Mouse (Mus musculus): Measurements from ENCODE around the gene Nfatc4. TPM values are rescaled to one million over a fixed set of nuclear protein-coding genes. Genes with fewer than 3 reads are reported as not detected.
A peak's percentile ranks its signal among the peaks of the same experiment; 100 is the strongest.

Gene Nfatc4
- polyA plus RNA-seq, 1 experiment from 2014 or later: 25.7 TPM

GRCm38 (mm10) chr14:55840853-55841366 is 18.0 kb downstream of the Nfatc4 start:
- Histone ChIP-seq H3K27ac (no peak overlapping the region), H3K27me3 (replicated peaks) (no peaks in the 10 kb centered on the region), H3K36me3 (no peaks in the 10 kb centered on the region), H3K9me3 (no peaks in the 10 kb centered on the region), H3K4me1 (replicated peaks) (no peaks in the 10 kb centered on the region), H3K4me3 (replicated peaks) (no peak overlapping the region), H3K4me2 (replicated peaks) (no peak overlapping the region), H3K9ac (no peak overlapping the region)
- no peak for ATAC-seq
- WGBS: 58% methylated on average over 4 of the region's 4 CpGs

GRCm38 (mm10) chr14:55842794-55843193 is 19.9 kb downstream of the Nfatc4 start:
- WGBS: 79% methylated on average over 4 of the region's 4 CpGs
- no peak overlapping the region for H3K4me3 ChIP-seq (replicated peaks)

DNA sequence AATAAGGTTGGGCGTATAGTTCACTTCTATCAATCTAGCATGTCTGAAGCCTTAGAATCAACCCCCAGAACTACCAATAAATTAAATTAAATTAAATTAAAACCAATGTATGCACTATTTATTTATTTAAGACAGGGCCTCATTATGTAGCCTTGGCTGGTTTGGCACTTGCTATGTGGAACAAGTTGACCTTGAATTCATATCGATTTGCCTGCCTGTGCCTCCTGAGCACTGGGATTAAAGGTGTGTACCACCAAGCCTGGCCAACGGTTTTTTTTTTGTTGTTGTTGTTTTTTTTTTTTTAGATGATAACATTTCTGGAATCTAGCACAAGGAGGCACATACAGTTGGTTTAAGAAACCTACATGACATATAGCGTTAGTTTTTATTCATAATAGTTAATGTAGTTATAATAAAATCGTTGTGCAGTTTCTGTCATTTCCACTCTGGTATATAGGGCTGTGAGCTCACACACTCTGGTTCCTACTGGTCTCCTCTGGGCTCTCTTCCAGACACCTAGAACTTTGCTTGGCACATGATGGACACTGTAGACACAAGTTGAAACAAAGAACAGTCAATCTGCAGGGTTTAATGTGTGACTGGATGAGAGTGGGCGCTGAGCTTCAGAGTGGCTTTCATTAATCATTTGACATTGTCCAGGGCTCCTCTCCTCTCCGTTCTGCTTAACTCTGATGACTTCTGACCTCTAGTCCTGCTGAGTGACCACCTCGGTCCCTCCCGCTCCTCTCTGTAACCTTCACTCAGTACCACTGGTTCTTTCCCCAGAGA is 22.8 kb downstream of the Nfatc4 start:
- no peak overlapping the region for H3K27ac ChIP-seq
- no peak overlapping the region for H3K4me3 ChIP-seq (replicated peaks)
- ATAC-seq: no peak

More at GRCm38 (mm10) chr14:55842794-55843193, 19.9 kb downstream of the Nfatc4 start:
- Histone ChIP-seq H3K9ac (no peak overlapping the region), H3K4me2 (replicated peaks) (no peak overlapping the region), H3K4me1 (replicated peaks) (no peaks in the 10 kb centered on the region), H3K27ac (no peak overlapping the region), H3K9me3 (no peaks in the 10 kb centered on the region), H3K36me3 (no peaks in the 10 kb centered on the region), H3K27me3 (replicated peaks) (no peaks in the 10 kb centered on the region)
- ATAC-seq: no peak

GRCm38 (mm10) chr14:55850885-55851284 is 27.9 kb downstream of the Nfatc4 start:
- ATAC-seq: no peak
- Histone ChIP-seq H3K36me3 (no peaks in the 10 kb centered on the region), H3K27me3 (replicated peaks) (no peaks in the 10 kb centered on the region), H3K4me2 (replicated peaks) (no peak overlapping the region), H3K27ac (no peak overlapping the region), H3K4me1 (replicated peaks) (peaks cover 27% of the 10 kb centered on the region), H3K4me3 (replicated peaks) (no peak overlapping the region), H3K9ac (no peak overlapping the region), H3K9me3 (no peaks in the 10 kb centered on the region)
- 42% methylated on average over 6 of the region's 6 CpGs for WGBS

More for the DNA sequence above, 22.8 kb downstream of the Nfatc4 start:
- H3K9me3 ChIP-seq: no peaks in the 10 kb centered on the region
- 0 out of 2 replicates have a peak, but pooled peaks cover 2% of the 10 kb centered on the region for H3K4me1 ChIP-seq (replicated peaks)
- H3K9ac ChIP-seq: no peak overlapping the region
- H3K4me2 ChIP-seq (replicated peaks): no peak overlapping the region
- no peaks in the 10 kb centered on the region for H3K27me3 ChIP-seq (replicated peaks)
- WGBS: 58% methylated on average over 9 of the region's 9 CpGs
- no peaks in the 10 kb centered on the region for H3K36me3 ChIP-seq

GRCm38 (mm10) chr14:55852646-55853551 is 30.0 kb downstream of the Nfatc4 start:
- Histone ChIP-seq H3K4me3 (replicated peaks) (peak overlapping the region; percentile 65), H3K4me1 (replicated peaks) (peaks cover 44% of the 10 kb centered on the region), H3K36me3 (no peaks in the 10 kb centered on the region), H3K27me3 (replicated peaks) (no peaks in the 10 kb centered on the region), H3K9me3 (no peaks in the 10 kb centered on the region), H3K27ac (peak overlapping the region; percentile 97), H3K9ac (peak overlapping the region; percentile 73), H3K4me2 (replicated peaks) (peak overlapping the region; percentile 80)
- peak; percentile 60 for ATAC-seq
- 4% methylated on average over 11 of the region's 11 CpGs for WGBS

GRCm38 (mm10) chr14:55853621-55854285 is 30.8 kb downstream of the Nfatc4 start, which contains the start of gene Nynrin:
Gene Nynrin, plus strand, starts transcription at chr14:55854010.
- under 1% methylated on average over 32 of the region's 33 CpGs for WGBS
- H3K9me3 ChIP-seq: no peaks in the 10 kb centered on the region
- peak; percentile 89 for ATAC-seq

DNA sequence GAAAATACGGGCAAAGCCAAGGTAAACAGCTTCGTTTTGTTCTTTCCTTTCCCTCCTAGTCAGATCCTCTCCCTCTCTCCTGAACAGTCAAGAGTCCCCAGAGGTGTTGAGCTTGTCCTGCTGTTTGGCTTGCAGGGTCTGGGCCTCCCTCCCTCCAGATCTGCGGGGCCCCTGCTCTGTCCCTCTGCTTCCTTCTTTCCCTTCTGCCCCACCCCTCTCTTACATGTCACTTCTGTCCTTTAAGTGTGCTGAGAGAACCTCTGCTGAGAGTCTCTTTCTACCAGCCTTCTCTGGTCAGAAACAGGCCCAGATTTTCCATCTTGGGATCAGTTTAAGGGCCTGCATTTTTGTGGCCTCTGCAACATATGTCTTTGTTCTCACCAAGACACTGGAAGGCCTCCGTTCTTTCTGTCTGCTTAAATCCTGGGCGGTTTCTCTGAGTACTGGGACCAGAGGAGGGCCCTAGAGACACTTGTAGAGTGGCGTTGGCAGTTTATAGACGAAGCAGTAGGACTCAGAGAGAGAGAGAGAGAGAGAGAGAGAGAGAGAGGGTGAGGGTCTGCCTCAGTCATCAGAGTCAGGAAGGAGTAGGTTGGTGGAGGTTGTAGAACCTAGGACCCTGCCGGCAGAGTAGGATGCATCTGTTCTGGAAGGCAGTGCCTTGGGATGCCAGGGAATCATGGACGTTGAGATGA is 31.6 kb downstream of the Nfatc4 start:
- WGBS: 3% methylated on average over 9 of the region's 9 CpGs
- Histone ChIP-seq H3K9me3 (no peaks in the 10 kb centered on the region), H3K9ac (peak overlapping the region; percentile 73), H3K4me2 (replicated peaks) (peak overlapping the region; percentile 80), H3K4me3 (replicated peaks) (peak overlapping the region; percentile 65), H3K36me3 (no peaks in the 10 kb centered on the region), H3K4me1 (replicated peaks) (peaks cover 49% of the 10 kb centered on the region), H3K27me3 (replicated peaks) (no peaks in the 10 kb centered on the region), H3K27ac (peak overlapping the region; percentile 97)
- peak; percentile 48 for ATAC-seq

More at GRCm38 (mm10) chr14:55853621-55854285, 30.8 kb downstream of the Nfatc4 start, which contains the start of gene Nynrin:
- peaks cover 49% of the 10 kb centered on the region for H3K4me1 ChIP-seq (replicated peaks)
- H3K27ac ChIP-seq: peak within 1 kb of the TSS; percentile 97
- H3K4me2 ChIP-seq (replicated peaks): peak within 1 kb of the TSS; percentile 80
- H3K36me3 ChIP-seq: no peaks in the 10 kb centered on the region
- peak within 1 kb of the TSS; percentile 65 for H3K4me3 ChIP-seq (replicated peaks)
- H3K9ac ChIP-seq: peak within 1 kb of the TSS; percentile 73
- no peaks in the 10 kb centered on the region for H3K27me3 ChIP-seq (replicated peaks)

DNA sequence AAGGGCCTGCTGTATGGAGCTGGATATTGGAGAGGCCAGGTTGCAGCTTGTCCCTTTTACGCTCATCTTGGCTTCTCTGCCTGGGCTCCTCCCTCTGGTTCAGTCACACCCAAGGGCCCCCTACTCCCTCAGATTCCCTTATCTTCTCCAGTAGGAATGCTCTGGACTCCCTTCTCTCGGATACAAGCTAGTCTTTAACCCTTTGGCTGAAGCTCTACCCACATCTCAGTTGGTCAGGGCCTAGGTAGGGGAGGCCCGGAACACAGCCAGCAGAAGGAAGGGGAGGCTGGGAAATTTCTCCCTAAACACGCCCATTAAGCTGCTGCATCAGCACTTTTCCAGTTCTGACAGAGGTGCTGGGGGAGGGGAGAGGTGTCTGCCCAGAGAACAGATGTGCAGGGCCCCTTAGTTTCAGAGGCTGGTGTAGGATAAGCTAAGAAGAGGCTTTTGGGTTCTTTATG is 32.2 kb downstream of the Nfatc4 start:
- Histone ChIP-seq H3K9me3 (no peaks in the 10 kb centered on the region), H3K4me1 (replicated peaks) (peaks cover 49% of the 10 kb centered on the region), H3K4me3 (replicated peaks) (peak overlapping the region; percentile 65), H3K4me2 (replicated peaks) (peak overlapping the region; percentile 80), H3K27me3 (replicated peaks) (no peaks in the 10 kb centered on the region), H3K36me3 (no peaks in the 10 kb centered on the region), H3K9ac (peak overlapping the region; percentile 73), H3K27ac (peak overlapping the region; percentile 97)
- 9% methylated on average over 4 of the region's 4 CpGs for WGBS
- ATAC-seq: peak; percentile 50

DNA sequence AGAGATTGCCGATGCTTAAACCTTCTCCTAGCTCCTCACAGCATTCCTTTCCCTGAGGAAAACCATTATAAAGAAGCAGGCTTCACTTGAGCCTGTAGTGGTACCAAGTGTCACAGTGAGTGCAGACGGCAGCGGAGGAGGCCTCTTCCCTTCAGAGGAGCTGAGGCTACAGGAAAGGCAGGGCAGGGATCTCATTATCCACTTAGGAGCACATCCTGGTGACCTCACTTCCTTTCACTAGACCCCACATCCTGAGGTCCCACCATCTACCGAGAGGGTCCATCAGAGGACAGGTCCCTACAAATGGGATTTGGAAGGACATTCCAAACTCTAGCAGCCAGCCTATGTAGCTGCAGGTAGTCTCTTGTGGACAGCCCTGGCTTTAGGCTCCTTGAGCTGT is 34.6 kb downstream of the Nfatc4 start:
- H3K4me2 ChIP-seq (replicated peaks): peak overlapping the region; percentile 42
- H3K27me3 ChIP-seq (replicated peaks): no peaks in the 10 kb centered on the region
- ATAC-seq: no peak
- H3K4me3 ChIP-seq (replicated peaks): no peak overlapping the region
- no peaks in the 10 kb centered on the region for H3K9me3 ChIP-seq
- H3K27ac ChIP-seq: no peak overlapping the region
- H3K4me1 ChIP-seq (replicated peaks): peaks cover 51% of the 10 kb centered on the region
- no peak overlapping the region for H3K9ac ChIP-seq
- no peaks in the 10 kb centered on the region for H3K36me3 ChIP-seq
- WGBS: 52% methylated on average over 4 of the region's 4 CpGs

DNA sequence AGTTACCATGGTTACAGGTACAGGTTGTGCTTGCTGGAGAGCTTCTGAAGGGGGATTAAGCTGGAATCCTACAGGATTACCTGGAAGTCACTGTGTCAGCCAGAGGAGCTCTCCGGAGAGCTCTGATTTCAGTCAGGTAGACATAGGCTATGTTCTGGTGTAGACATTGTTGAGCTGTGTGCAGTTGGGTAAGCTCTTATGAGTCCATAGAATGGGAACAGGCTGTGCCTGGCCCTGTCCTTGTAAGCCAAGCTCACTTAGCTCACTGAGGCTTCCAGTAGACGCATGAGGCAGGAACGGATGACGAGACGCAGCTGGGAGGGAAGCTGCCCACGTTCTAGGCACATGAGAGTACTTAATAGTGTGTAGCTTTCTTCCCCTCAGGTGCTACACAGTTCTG is 39.2 kb downstream of the Nfatc4 start:
- Histone ChIP-seq H3K9me3 (no peaks in the 10 kb centered on the region), H3K27ac (no peak overlapping the region), H3K36me3 (peaks cover 20% of the 10 kb centered on the region), H3K4me1 (replicated peaks) (peaks cover 34% of the 10 kb centered on the region), H3K9ac (no peak overlapping the region), H3K4me3 (replicated peaks) (no peak overlapping the region), H3K4me2 (replicated peaks) (no peak overlapping the region), H3K27me3 (replicated peaks) (no peaks in the 10 kb centered on the region)
- no peak for ATAC-seq
- 55% methylated on average over 6 of the region's 6 CpGs for WGBS

DNA sequence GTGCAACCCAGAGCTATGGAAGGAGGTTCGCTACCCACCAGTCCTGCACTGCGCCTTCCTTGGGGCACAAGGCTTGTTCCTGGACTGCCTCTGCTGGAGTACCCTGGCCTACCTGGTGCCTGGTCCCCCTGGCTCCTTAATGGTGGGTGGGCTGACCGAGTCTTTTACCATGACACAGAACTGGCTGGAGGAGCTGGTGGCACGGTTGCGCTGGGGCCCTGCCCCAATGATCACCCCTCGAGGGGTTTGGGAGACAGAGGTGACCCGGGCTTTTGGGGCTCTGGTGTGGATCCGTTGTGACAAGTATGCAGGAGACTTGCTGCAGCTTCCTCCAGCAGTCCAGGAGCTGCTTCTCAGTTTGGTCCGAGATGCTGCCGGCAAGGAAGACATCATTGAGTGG is 40.0 kb downstream of the Nfatc4 start:
- Histone ChIP-seq H3K27ac (no peak overlapping the region), H3K36me3 (peaks cover 24% of the 10 kb centered on the region), H3K4me2 (replicated peaks) (no peak overlapping the region), H3K9me3 (no peaks in the 10 kb centered on the region), H3K9ac (no peak overlapping the region), H3K4me3 (replicated peaks) (no peak overlapping the region), H3K27me3 (replicated peaks) (no peaks in the 10 kb centered on the region), H3K4me1 (replicated peaks) (peaks cover 27% of the 10 kb centered on the region)
- 90% methylated on average over 10 of the region's 10 CpGs for WGBS
- no peak for ATAC-seq

Measured in intestine, embryonic 15.5 days (tissue).